Mouse (Mus musculus) testis, postnatal 10 days (tissue): ENCODE results near the gene Nol4l.
A peak's percentile ranks its signal among the peaks of the same experiment; 100 is the strongest.

Experiments used
- DNase-seq: peaks from one replicate; pipeline ENCODE4 v3.0.0; 2021; ENCODE audit warnings: low spot score

Gene Nol4l

GRCm38 (mm10) chr2:153529931-153530766 lies at the start of gene Nol4l:
Gene Nol4l (minus strand): TSS chr2:153529971.
- peak; percentile 67 for DNase-seq

- no peak for DNase-seq
Measured at GRCm38 (mm10) chr2:153577122-153577521, 47.4 kb upstream of the Nol4l start.

GRCm38 (mm10) chr2:153576150-153576549 lies 46.4 kb upstream of the Nol4l start:
- DNase-seq = no peak

GRCm38 (mm10) chr2:153575554-153575953 lies 45.8 kb upstream of the Nol4l start:
- DNase-seq = no peak

- DNase-seq = no peak
Measured at GRCm38 (mm10) chr2:153573101-153573500, 43.3 kb upstream of the Nol4l start.

GRCm38 (mm10) chr2:153568541-153568940 lies 38.8 kb upstream of the Nol4l start:
- DNase-seq = no peak

- DNase-seq = no peak
Measured at GRCm38 (mm10) chr2:153568013-153568412, 38.2 kb upstream of the Nol4l start.

GRCm38 (mm10) chr2:153564343-153564742 lies 34.6 kb upstream of the Nol4l start:
- DNase-seq = no peak

- no peak for DNase-seq
Measured at GRCm38 (mm10) chr2:153561564-153561963, 31.8 kb upstream of the Nol4l start.

- peak; percentile 76 for DNase-seq
Measured at GRCm38 (mm10) chr2:153560664-153561541, 31.1 kb upstream of the Nol4l start.

GRCm38 (mm10) chr2:153559613-153560152 lies 29.9 kb upstream of the Nol4l start:
- no peak for DNase-seq

GRCm38 (mm10) chr2:153558464-153558863 lies 28.7 kb upstream of the Nol4l start:
- DNase-seq = no peak

GRCm38 (mm10) chr2:153557259-153557658 lies 27.5 kb upstream of the Nol4l start:
- DNase-seq = no peak

- DNase-seq = no peak
Measured at GRCm38 (mm10) chr2:153556208-153556607, 26.4 kb upstream of the Nol4l start.

GRCm38 (mm10) chr2:153554543-153554942 lies 24.8 kb upstream of the Nol4l start:
- DNase-seq = no peak

- DNase-seq = peak; percentile 70
Measured at GRCm38 (mm10) chr2:153549486-153549885, 19.7 kb upstream of the Nol4l start.

GRCm38 (mm10) chr2:153548221-153548923 lies 18.6 kb upstream of the Nol4l start:
- DNase-seq = peak; percentile 77

GRCm38 (mm10) chr2:153547633-153548032 lies 17.9 kb upstream of the Nol4l start:
- no peak for DNase-seq

- no peak for DNase-seq
Measured at GRCm38 (mm10) chr2:153546972-153547371, 17.2 kb upstream of the Nol4l start.

- no peak for DNase-seq
Measured at GRCm38 (mm10) chr2:153546471-153546870, 16.7 kb upstream of the Nol4l start.

- no peak for DNase-seq
Measured at GRCm38 (mm10) chr2:153544771-153545170, 15.0 kb upstream of the Nol4l start.
